In genomic region chr15:97754476-97754875, GRCm38 (mm10) we compare ENCODE assay signal across 18 mouse cellular contexts. TPM values are rescaled to one million over a fixed set of nuclear protein-coding genes. Genes with fewer than 3 reads are reported as not detected.
DNase-seq lines count a peak whose midpoint lies in the region; ATAC-seq and TF ChIP-seq lines count a peak whose summit lies in the region.
"Had no signal": no experiment of that assay in that cellular context is flagged by ENCODE, and none has a peak within 500 bp of the region (broad histone marks: within the 10 kb centered on the region; RNA-seq: fewer than 3 reads in every experiment).

No protein-coding gene starts in this region.

- TF ChIP-seq CTCF in olfactory bulb, adult 2 months (IDR thresholded peaks at IDR 0.05; ENCODE audit: insufficient read depth, low read depth, low read length) = no peak

- 0 out of 2 replicates have a peak overlapping the region, but pooled peaks have one; percentile 24 for H3K9ac ChIP-seq in intestine, embryonic 16.5 days (ENCODE audit: low read depth, low read length)
- H3K9ac ChIP-seq in intestine, embryonic 15.5 days = no peak overlapping the region
- H3K9ac ChIP-seq: embryonic facial prominence, embryonic 12.5 days had no signal

- TF ChIP-seq POLR2A in olfactory bulb, adult 2 months (IDR thresholded peaks at IDR 0.05; ENCODE audit: insufficient read depth, low read depth, low read length) = no peak

- H3K27me3 ChIP-seq in intestine, embryonic 16.5 days (replicated peaks; ENCODE audit: control insufficient read depth, insufficient read depth, low read length) = no peaks in the 10 kb centered on the region
- no peaks in the 10 kb centered on the region for H3K27me3 ChIP-seq in intestine, embryonic 15.5 days (replicated peaks)
- H3K27me3 ChIP-seq: embryonic facial prominence, embryonic 12.5 days had no signal

- 45% methylated on average over 6 of the region's 6 CpGs for WGBS in intestine, embryonic 16.5 days
- 43% methylated on average over 6 of the region's 6 CpGs for WGBS in intestine, embryonic 15.5 days
- WGBS in olfactory bulb, adult 2 months = 42% methylated on average over 6 of the region's 6 CpGs

- H3K4me1 ChIP-seq in intestine, embryonic 16.5 days (ENCODE audit: control insufficient read depth, insufficient read depth, low read length) = peaks cover 17% of the 10 kb centered on the region
- H3K4me1 ChIP-seq in intestine, embryonic 15.5 days (replicated peaks) = peaks cover 14% of the 10 kb centered on the region
- peaks cover 29% of the 10 kb centered on the region for H3K4me1 ChIP-seq in olfactory bulb, adult 2 months (ENCODE audit: control insufficient read depth, insufficient read depth, low read length)

- H3K4me3 ChIP-seq in intestine, embryonic 16.5 days (ENCODE audit: low read length) = no peak overlapping the region
- H3K4me3 ChIP-seq in intestine, embryonic 15.5 days (replicated peaks) = no peak overlapping the region
- no peak overlapping the region for H3K4me3 ChIP-seq in olfactory bulb, adult 2 months (ENCODE audit: insufficient read depth, low read depth, low read length)
- H3K4me3 ChIP-seq: embryonic facial prominence, embryonic 12.5 days had no signal

- no peak for DNase-seq in frontal cortex, adult 2 months (ENCODE audit: extremely low spot score in 1 of 2, low spot score in 1 of 2)
- peak; percentile 34 for DNase-seq in testis, postnatal 14 days (ENCODE audit: low spot score)
- DNase-seq in testis, postnatal 10 days (ENCODE audit: low spot score) = no peak
- no peak for DNase-seq in B cell, adult 2 months
- DNase-seq: adrenal gland, postnatal 10 days; cerebellum, postnatal 36 days; gastrocnemius, postnatal 10 days; kidney, adult 8-10 months; layer of hippocampus, adult 9-11 months; thymus, postnatal 25 days had no signal

- no peak overlapping the region for H3K27ac ChIP-seq in intestine, embryonic 16.5 days (ENCODE audit: low read length)
- H3K27ac ChIP-seq in intestine, embryonic 15.5 days = no peak overlapping the region
- 0 out of 2 replicates have a peak overlapping the region, but pooled peaks have one; percentile 2 for H3K27ac ChIP-seq in olfactory bulb, adult 2 months (ENCODE audit: insufficient read depth, low read depth, low read length)
- H3K27ac ChIP-seq: embryonic facial prominence, embryonic 12.5 days; macrophage had no signal

- H3K9me3 ChIP-seq in intestine, embryonic 16.5 days (ENCODE audit: control insufficient read depth, low read length) = no peaks in the 10 kb centered on the region
- H3K9me3 ChIP-seq in intestine, embryonic 15.5 days = no peaks in the 10 kb centered on the region
- H3K9me3 ChIP-seq: embryonic facial prominence, embryonic 12.5 days had no signal

- no peak overlapping the region for H3K4me2 ChIP-seq in intestine, embryonic 16.5 days (ENCODE audit: low read depth, low read length)
- H3K4me2 ChIP-seq in intestine, embryonic 15.5 days (replicated peaks) = no peak overlapping the region
- H3K4me2 ChIP-seq: embryonic facial prominence, embryonic 12.5 days had no signal

- peak; percentile 53 for ATAC-seq in frontal cortex, adult (ENCODE audit: low TSS enrichment)
- no peak for ATAC-seq in intestine, embryonic 16.5 days
- no peak for ATAC-seq in intestine, embryonic 15.5 days
- ATAC-seq: forebrain, embryonic 14.5 days; midbrain, embryonic 16.5 days had no signal

- no peaks in the 10 kb centered on the region for H3K36me3 ChIP-seq in intestine, embryonic 16.5 days (ENCODE audit: control insufficient read depth, insufficient read depth, low read length)
- H3K36me3 ChIP-seq in intestine, embryonic 15.5 days = no peaks in the 10 kb centered on the region
- H3K36me3 ChIP-seq: embryonic facial prominence, embryonic 12.5 days had no signal

RNA-seq across cellular contexts. Expression of gene Rapgef3, which starts 13.3 kb away (rescaled TPM):
- 69.2 and 78.4 TPM in 2 replicates for polyA plus RNA-seq in frontal cortex, adult 2 months (2012; rRNA removed)
- polyA plus RNA-seq in intestine, embryonic 16.5 days (2015; fragmentation: Nextera tagmentation; extraction: Ambion mirVana) = 7.9 and 8.5 TPM in 2 replicates
- polyA plus RNA-seq in intestine, embryonic 15.5 days (2015; fragmentation: Nextera tagmentation; extraction: Ambion mirVana) = 6.9 and 7.8 TPM in 2 replicates
- polyA plus RNA-seq in olfactory bulb, adult 2 months (2012; ENCODE audit: insufficient read depth, insufficient read length, low replicate concordance, missing spikeins) = not detected in 2 replicates

RNA-seq across cellular contexts. Expression of gene Endou, which starts 23.3 kb away (rescaled TPM):
- polyA plus RNA-seq in frontal cortex, adult 2 months (2012; rRNA removed) = 1.0 and 1.5 TPM in 2 replicates
- polyA plus RNA-seq in intestine, embryonic 16.5 days (2015; fragmentation: Nextera tagmentation; extraction: Ambion mirVana) = 0.09 and 0.22 TPM in 2 replicates
- 0.09 and 0.21 TPM in 2 replicates for polyA plus RNA-seq in intestine, embryonic 15.5 days (2015; fragmentation: Nextera tagmentation; extraction: Ambion mirVana)
- polyA plus RNA-seq in olfactory bulb, adult 2 months (2012; ENCODE audit: insufficient read depth, insufficient read length, low replicate concordance, missing spikeins) = not detected in 2 replicates

RNA-seq across cellular contexts. Expression of gene Slc48a1, which starts 23.8 kb away (rescaled TPM):
- 107 and 117 TPM in 2 replicates for polyA plus RNA-seq in frontal cortex, adult 2 months (2012; rRNA removed)
- polyA plus RNA-seq in intestine, embryonic 16.5 days (2015; fragmentation: Nextera tagmentation; extraction: Ambion mirVana) = 25.4 and 26.9 TPM in 2 replicates
- polyA plus RNA-seq in intestine, embryonic 15.5 days (2015; fragmentation: Nextera tagmentation; extraction: Ambion mirVana) = 23.9 and 25.1 TPM in 2 replicates
- polyA plus RNA-seq in olfactory bulb, adult 2 months (2012; ENCODE audit: insufficient read depth, insufficient read length, low replicate concordance, missing spikeins) = not detected in 2 replicates

RNA-seq across cellular contexts. Expression of gene Rpap3, which starts 48.9 kb away (rescaled TPM):
- 21.0 and 23.5 TPM in 2 replicates for polyA plus RNA-seq in frontal cortex, adult 2 months (2012; rRNA removed)
- 17.5 and 18.8 TPM in 2 replicates for polyA plus RNA-seq in intestine, embryonic 16.5 days (2015; fragmentation: Nextera tagmentation; extraction: Ambion mirVana)
- 19.8 and 24.0 TPM in 2 replicates for polyA plus RNA-seq in intestine, embryonic 15.5 days (2015; fragmentation: Nextera tagmentation; extraction: Ambion mirVana)
- not detected in 2 replicates for polyA plus RNA-seq in olfactory bulb, adult 2 months (2012; ENCODE audit: insufficient read depth, insufficient read length, low replicate concordance, missing spikeins)

Comparison
In these comparisons a context has a peak if more than half of its experiments do, and no peak if none do; other contexts are left out.
1. RNA of gene Endou, which starts 23.3 kb away (polyA plus RNA-seq): not detected in olfactory bulb, adult 2 months; 1.0 to 1.5 TPM in frontal cortex, adult 2 months, 0.09 to 0.22 TPM in intestine, embryonic 16.5 days and 0.09 to 0.21 TPM in intestine, embryonic 15.5 days; every median in the first group is over 10 times any median in the second.